Mouse (Mus musculus) heart, embryonic 15.5 days (tissue): ENCODE data around the gene Eif4enif1. TPM values are rescaled to one million over a fixed set of nuclear protein-coding genes. Genes with fewer than 3 reads are reported as not detected.
"Not testable (repeated sequence)": the region's sequence is repeated elsewhere in the genome, so short reads cannot be mapped to it uniquely, and the experiment has no call there.

Experiments used
- ATAC-seq: fragments of 200-750 bp; cut with Nextera tagmentation; replicated peaks from 2 replicates; pipeline ENCODE4 v1.8.0; 2017; ENCODE audit warnings: low read depth, moderate TSS enrichment; ENCODE audit not compliant: insufficient number of reproducible peaks, insufficient read depth, low FRiP score
- H3K27ac ChIP-seq: fragments of 300-500 bp; sonication (generic); 2 replicates; pipeline ENCODE4 v1.5.1; 2015; ENCODE audit warnings: mild to moderate bottlenecking, inconsistent platforms
- H3K27me3 ChIP-seq: fragments of 300-500 bp; sonication (generic); 2 replicates; pipeline ENCODE4 v1.6.1; 2015; ENCODE audit warnings: inconsistent platforms
- H3K36me3 ChIP-seq: fragments of 300-500 bp; sonication (generic); 2 replicates; pipeline ENCODE4 v1.6.1; 2015; ENCODE audit warnings: mild to moderate bottlenecking, inconsistent platforms
- H3K4me1 ChIP-seq: fragments of 300-500 bp; sonication (generic); replicated peaks from 2 replicates; pipeline ENCODE4 v1.6.1; 2015; ENCODE audit warnings: inconsistent platforms
- H3K4me2 ChIP-seq: fragments of 300-500 bp; sonication (generic); 2 replicates; pipeline ENCODE4 v1.6.1; 2015; ENCODE audit warnings: inconsistent platforms, mild to moderate bottlenecking, moderate library complexity
- H3K4me3 ChIP-seq: fragments of 300-500 bp; sonication (generic); 2 replicates; pipeline ENCODE4 v1.5.1; 2015; ENCODE audit warnings: mild to moderate bottlenecking, inconsistent platforms
- H3K9ac ChIP-seq: fragments of 300-500 bp; sonication (generic); 2 replicates; pipeline ENCODE4 v1.6.1; 2015; ENCODE audit warnings: mild to moderate bottlenecking, inconsistent platforms
- H3K9me3 ChIP-seq: fragments of 300-500 bp; sonication (generic); replicated peaks from 2 replicates; pipeline ENCODE4 v1.6.1; 2016; ENCODE audit warnings: inconsistent platforms
- WGBS: fragments of 180-500 bp; shearing (Covaris S2); methylation state at CpG from one replicate; pipeline ENCODE4 v1.1.7; 2015; ENCODE audit warnings: mixed read lengths; 5-methylcytosine and 5-hydroxymethylcytosine counted together
- polyA plus RNA-seq: library from polyadenylated mRNA; unstranded; fragments of >200 nt; fragmentation: Nextera tagmentation; extraction: Ambion mirVana; gene quantifications from 2 replicates; pipeline ENCODE4 v1.2.1, GENCODE M21; 2015

The Eif4enif1 gene
- polyA plus RNA-seq, 1 experiment from 2014 or later, result 29.4 TPM

DNA sequence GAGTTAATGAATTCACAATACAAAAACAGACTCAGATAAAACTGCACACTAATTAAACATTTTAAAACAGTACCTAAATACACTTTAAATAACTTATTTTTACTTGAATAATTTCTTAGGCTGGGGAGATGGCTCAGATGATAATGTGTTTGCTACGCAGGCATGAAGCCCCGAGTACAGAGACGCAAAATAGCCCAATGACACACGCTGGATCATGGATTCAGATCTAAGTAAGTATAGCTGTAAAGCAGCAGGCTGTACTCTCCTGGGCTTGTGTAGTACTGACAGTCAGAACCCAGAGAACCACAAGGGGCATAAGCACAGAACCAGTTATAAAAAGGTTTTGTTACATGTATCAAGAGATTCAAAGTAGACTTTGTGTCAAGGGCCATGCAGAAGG, 35.1 kb upstream of the Eif4enif1 start:
- H3K4me1 ChIP-seq, H3K4me3 ChIP-seq, H3K9ac ChIP-seq, ATAC-seq, H3K4me2 ChIP-seq, H3K27ac ChIP-seq, H3K27me3 ChIP-seq, H3K36me3 ChIP-seq: not testable (repeated sequence)
- H3K9me3 ChIP-seq, result peaks cover 18% of the 10 kb centered on the region
- WGBS, result 89% methylated on average over 4 of the region's 4 CpGs

DNA sequence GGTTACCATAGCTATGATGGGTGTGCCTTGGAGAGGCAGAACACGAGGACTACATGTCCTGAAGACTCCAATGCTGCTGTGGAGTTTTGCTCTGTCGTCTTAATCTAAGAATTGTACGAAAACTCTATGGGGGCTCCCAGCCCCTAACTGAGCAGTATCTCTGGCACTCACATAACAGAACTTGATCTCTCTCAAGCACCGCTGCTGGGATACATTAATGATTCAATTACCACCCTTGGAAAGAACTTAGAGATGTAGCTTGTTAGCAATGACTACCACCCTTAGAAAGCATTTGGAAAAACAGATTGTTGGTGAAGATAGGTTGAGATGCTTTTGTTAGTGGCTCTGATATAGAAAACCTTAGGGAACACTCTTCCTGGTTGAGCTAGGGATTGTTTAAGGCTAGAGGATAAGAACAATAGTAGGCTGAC, 34.6 kb upstream of the Eif4enif1 start:
- not testable (repeated sequence) for H3K4me2 ChIP-seq, H3K36me3 ChIP-seq, H3K9ac ChIP-seq, H3K27me3 ChIP-seq, H3K4me1 ChIP-seq, ATAC-seq, H3K27ac ChIP-seq, H3K4me3 ChIP-seq
- 65% methylated on average over 4 of the region's 4 CpGs for WGBS
- H3K9me3 ChIP-seq, result peaks cover 13% of the 10 kb centered on the region

DNA sequence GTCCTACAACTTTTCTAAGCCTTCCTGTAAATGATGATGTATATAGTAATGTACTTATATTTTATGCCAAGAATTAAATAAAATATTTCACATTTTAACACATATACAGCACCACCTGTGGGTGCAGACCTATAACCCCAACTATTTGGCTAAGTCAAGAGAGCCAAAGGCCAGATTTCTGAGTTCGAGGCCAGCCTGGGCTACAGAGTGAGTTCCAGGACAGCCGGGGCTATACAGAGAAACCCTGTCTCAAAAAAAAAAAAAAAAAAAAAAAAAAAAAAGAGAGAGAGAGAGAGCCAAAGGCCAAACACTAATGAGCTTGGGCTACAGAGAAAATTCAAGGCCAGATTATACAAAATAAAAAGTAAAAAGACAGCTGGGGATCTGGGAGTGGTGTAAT, 33.1 kb upstream of the Eif4enif1 start:
- H3K4me3 ChIP-seq, H3K27me3 ChIP-seq, H3K4me1 ChIP-seq, H3K27ac ChIP-seq, H3K4me2 ChIP-seq, H3K9ac ChIP-seq, H3K36me3 ChIP-seq: not testable (repeated sequence)
- peaks cover 19% of the 10 kb centered on the region for H3K9me3 ChIP-seq
- ATAC-seq, result peak; percentile 5; the same call in 1 of the 2 replicates
- WGBS, result 61% methylated on average over 2 of the region's 2 CpGs

DNA sequence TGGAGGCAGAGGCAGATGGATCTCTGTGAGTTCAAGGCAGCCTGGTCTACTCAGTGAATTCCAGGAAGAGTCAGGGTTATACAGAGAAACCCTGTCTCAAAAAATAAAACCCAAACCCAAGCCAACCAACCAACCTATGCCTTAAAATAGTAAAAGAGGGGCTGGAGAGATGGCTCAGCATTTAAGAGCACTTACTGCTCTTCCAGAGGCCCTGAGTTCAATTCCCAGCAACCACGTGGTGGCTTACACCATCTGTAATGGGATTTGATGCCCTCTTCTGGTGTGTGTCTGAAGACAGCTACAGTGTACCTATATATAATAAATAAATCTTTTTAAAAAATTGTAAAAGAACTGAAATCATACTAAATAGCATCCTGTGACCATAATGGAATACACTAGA, 30.3 kb upstream of the Eif4enif1 start:
- not testable (repeated sequence) for H3K27ac ChIP-seq, H3K4me3 ChIP-seq, H3K9ac ChIP-seq, H3K27me3 ChIP-seq, H3K4me2 ChIP-seq, ATAC-seq, H3K4me1 ChIP-seq, H3K36me3 ChIP-seq
- peaks cover 16% of the 10 kb centered on the region; the same call in 1 of the 2 replicates for H3K9me3 ChIP-seq
- 56% methylated on average over 1 of the region's 1 CpGs for WGBS

DNA sequence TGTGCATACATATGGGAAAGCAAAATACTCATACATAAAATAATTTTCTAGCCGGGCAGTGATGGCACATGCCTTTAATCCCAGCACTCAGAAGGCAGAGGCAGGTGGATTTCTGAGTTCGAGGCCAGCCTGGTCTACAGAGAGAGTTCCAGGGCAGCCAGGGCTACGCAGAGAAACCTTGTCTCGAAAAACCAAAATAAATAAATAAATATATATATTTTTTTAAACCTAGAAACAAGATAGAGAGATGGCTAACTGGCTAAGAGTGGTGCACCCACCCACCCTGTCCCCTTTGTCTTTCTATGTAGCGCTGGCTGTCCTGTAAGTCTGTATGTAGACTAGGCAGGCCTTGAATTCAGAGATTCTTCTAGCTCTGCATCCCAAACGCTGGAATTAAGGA, 29.7 kb upstream of the Eif4enif1 start:
- not testable (repeated sequence) for ATAC-seq, H3K27me3 ChIP-seq, H3K36me3 ChIP-seq, H3K9ac ChIP-seq, H3K4me1 ChIP-seq, H3K4me3 ChIP-seq, H3K4me2 ChIP-seq, H3K27ac ChIP-seq
- peaks cover 16% of the 10 kb centered on the region; the same call in 1 of the 2 replicates for H3K9me3 ChIP-seq
- 62% methylated on average over 5 of the region's 6 CpGs for WGBS

DNA sequence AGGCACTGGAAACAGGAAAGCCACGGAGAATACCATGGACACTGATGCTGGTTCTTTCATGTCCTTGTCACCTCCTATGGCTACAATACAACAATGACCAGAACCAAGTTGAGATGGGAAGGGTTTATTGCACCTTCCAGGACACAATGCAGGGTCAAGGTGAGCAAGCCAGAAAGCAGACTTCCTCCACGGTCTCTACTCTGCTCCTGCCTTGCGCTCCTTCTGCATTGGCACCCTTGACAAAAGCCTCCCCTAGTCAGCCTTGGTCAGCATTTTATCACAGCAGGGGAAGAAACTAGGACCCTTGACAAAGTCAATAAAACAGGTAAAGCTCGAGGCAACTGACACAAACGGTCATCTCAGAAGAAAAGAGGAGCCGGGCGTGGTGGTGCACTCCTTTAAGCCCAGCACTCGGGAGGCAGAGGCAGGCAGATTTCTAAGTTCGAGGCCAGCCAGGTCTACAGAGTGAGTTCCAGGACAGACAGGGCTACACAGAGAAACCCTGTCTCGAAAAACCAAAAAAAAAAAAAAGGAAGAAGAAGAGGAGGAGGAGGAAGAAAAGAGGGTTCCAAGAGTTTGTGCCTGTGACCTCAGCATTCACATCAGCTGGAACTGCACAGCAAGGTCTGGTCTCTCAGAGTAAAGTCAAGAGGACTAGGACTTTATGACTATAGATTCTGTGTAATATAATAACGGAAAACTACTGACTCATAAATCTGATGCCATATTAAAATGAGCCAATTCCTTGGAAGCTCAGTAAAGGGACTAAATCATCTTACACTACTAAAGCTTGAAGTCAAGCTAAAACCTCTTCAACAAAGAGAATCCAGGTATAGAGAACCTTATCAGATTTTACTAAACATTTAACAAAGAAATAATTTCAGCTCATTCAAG, 28.5 kb upstream of the Eif4enif1 start:
- not testable (repeated sequence) for H3K9ac ChIP-seq, H3K27me3 ChIP-seq, H3K4me2 ChIP-seq, H3K4me3 ChIP-seq, H3K36me3 ChIP-seq, H3K27ac ChIP-seq, H3K4me1 ChIP-seq
- peaks cover 13% of the 10 kb centered on the region; the same call in 1 of the 2 replicates for H3K9me3 ChIP-seq
- 75% methylated on average over 11 of the region's 11 CpGs for WGBS
- peak; percentile 54 for ATAC-seq

DNA sequence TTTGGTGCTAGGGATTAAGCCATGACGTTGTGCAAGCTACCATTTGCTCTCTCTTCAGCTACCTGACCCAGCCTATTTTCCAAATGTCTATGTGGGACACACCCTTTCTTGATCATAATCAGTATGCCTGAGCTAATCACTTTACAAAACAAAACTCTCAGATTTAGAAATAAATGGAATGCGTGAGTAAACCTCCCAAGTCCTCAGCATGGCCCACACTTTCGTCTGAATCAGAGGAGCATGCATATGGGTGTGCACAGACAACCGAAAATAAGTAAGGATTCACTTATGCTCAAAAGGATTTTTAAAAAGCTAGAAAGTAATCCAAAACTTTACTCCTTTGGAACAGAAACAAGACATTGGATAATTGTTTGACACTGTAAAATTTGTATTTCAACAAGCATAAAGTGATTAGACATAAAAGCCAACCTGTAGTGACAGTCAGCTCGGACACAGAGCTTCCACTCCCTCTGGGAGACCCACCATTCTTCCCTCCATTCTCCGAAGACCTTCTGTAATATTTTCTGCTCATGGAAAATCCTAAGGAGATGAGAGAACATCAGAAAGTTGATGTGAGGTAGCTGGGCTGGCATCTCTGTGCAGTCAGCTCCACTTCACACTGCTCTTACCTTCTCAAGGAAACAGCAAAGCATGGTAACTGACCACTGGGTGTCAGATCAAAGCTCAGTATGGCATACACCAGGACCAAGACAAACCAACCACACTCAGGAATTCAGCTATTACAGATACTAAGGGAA, 23.0 kb upstream of the Eif4enif1 start:
- not testable (repeated sequence) for H3K36me3 ChIP-seq, H3K9me3 ChIP-seq, H3K27me3 ChIP-seq, H3K9ac ChIP-seq, ATAC-seq, H3K4me1 ChIP-seq, H3K4me3 ChIP-seq, H3K27ac ChIP-seq, H3K4me2 ChIP-seq
- WGBS, result 78% methylated on average over 6 of the region's 6 CpGs

DNA sequence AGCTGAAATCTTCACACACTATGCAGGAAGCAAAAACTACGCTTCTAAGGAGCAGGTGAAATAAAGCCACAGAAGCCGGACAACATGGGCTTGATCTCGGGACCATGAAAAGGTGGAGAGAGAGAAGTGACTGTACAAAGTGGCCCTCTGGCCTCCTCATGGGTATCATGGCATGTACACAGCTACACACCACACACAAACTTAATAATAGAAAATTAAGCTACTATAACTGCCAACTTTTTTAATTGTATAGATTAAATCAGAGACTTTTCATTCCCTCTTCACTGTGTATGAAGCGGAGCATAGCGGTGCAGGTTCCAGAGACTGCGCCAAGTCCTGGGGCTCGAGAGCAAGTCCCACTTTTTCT, 22.5 kb upstream of the Eif4enif1 start:
- H3K36me3 ChIP-seq, H3K9ac ChIP-seq, H3K4me3 ChIP-seq, H3K9me3 ChIP-seq, H3K27me3 ChIP-seq, ATAC-seq, H3K4me2 ChIP-seq, H3K4me1 ChIP-seq, H3K27ac ChIP-seq: not testable (repeated sequence)
- WGBS, result 83% methylated on average over 7 of the region's 7 CpGs

DNA sequence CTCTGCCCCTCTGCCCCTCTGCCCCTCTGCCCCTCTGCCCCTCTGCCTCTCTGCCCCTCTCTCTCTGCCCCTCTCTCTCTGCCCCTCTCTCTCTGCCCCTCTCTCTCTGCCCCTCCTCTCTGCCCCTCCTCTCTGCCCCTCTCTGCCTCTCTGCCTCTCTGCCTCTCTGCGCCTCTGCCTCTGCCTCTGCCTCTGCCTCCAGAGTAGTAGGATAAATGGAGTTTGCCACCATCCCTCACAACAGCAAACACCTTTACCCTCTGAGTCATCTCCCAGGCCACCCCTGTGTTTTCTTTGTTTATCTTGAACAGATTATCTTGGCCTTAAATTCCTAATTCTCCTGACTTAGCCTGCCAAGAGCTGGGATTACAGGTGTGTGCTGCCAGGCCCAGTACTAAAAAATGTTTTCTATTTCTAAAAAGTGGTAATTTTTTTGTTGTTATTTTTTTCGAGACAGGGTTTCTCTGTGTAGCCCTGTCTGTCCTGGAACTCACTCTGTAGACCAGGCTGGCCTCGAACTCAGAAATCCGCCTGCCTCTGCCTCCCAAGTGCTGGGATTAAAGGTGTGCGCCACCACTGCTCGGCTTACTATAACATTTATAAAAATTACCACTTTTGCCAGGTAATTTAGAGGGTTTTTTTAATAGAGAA, 21.6 kb upstream of the Eif4enif1 start:
- not testable (repeated sequence) for H3K4me3 ChIP-seq, ATAC-seq, H3K36me3 ChIP-seq, H3K9me3 ChIP-seq, H3K27ac ChIP-seq, H3K9ac ChIP-seq, H3K27me3 ChIP-seq, H3K4me1 ChIP-seq, H3K4me2 ChIP-seq
- WGBS, result 71% methylated on average over 6 of the region's 6 CpGs

DNA sequence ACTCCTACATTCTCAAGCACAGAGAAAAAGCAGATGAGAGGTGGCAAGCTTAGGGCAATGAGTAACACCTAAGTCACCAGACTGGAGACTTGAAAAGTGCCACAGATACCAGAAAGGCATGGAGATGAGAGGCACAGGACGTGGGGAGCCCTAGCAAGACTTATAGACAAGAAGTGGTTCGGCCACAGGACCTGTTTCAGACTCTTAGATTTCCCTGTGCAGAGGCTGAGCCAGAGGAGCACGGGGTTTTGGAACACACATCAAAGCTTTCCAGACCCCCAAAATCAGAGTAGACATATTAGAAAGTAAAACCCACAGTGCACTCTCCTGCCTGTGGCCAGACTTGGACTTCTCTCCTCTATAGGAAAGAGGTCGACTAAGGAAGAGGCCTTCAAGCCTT, 20.9 kb upstream of the Eif4enif1 start:
- H3K4me2 ChIP-seq, H3K4me1 ChIP-seq, H3K27ac ChIP-seq, H3K9ac ChIP-seq, ATAC-seq, H3K27me3 ChIP-seq, H3K4me3 ChIP-seq, H3K36me3 ChIP-seq, H3K9me3 ChIP-seq: not testable (repeated sequence)
- 51% methylated on average over 4 of the region's 4 CpGs for WGBS

DNA sequence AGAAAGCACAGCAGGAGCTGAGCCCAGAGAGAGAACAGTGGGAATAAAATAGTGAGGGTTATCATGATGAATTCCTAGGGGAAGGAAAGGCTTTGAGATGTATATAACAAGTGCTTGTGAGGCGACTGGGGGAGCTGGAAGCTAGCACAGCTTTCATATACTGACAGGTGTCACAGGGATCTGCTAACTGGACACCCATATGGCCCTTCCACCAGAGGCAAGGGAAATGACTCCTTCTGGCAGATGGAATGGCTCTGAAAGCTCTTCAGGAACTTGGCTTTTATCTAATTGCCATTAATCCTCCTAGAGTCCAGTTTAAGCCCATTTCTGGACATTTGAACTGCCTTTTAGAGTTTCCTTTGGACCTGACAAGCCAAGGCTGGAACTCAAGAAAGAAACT, 20.2 kb upstream of the Eif4enif1 start:
- not testable (repeated sequence) for ATAC-seq, H3K36me3 ChIP-seq, H3K4me1 ChIP-seq, H3K4me3 ChIP-seq, H3K9me3 ChIP-seq, H3K9ac ChIP-seq, H3K27me3 ChIP-seq, H3K27ac ChIP-seq, H3K4me2 ChIP-seq
- WGBS, result 38% methylated on average over 1 of the region's 1 CpGs
